Mouse (Mus musculus): ENCODE results near the gene Them5.

GRCm38 (mm10) chr3:94383476-94383875 lies 41.6 kb downstream of the Them5 start:
- no peak for TF ChIP-seq CTCF (IDR thresholded peaks at IDR 0.05; ENCODE audit: extremely low read depth, insufficient read depth, low read length)
- TF ChIP-seq POLR2A (IDR thresholded peaks at IDR 0.05; ENCODE audit: extremely low read depth, insufficient read depth, low read length): no peak

Data from cortical plate, adult 2 months (tissue).